Mouse (Mus musculus) limb, embryonic 14.5 days (tissue): ENCODE data around the gene Fam171a1. TPM values are rescaled to one million over a fixed set of nuclear protein-coding genes. Genes with fewer than 3 reads are reported as not detected.

Experiments used
- ATAC-seq: fragments of 200-750 bp; cut with Nextera tagmentation; 2 replicates; pipeline ENCODE4 v1.8.0; 2017; ENCODE audit warnings: low read depth, moderate number of reproducible peaks, moderate TSS enrichment; ENCODE audit not compliant: low FRiP score
- DNase-seq: peaks from one replicate; pipeline ENCODE4 v3.0.0-alpha.2; 2015; ENCODE audit warnings: low spot score
- H3K27ac ChIP-seq: fragments of 300-500 bp; sonication (generic); replicated peaks from 2 replicates; pipeline ENCODE4 v1.5.1; 2014; ENCODE audit warnings: low read depth, mild to moderate bottlenecking, low read length, moderate library complexity, mixed read lengths
- H3K27me3 ChIP-seq: fragments of 300-500 bp; sonication (generic); 2 replicates; pipeline ENCODE4 v1.6.1; 2014; ENCODE audit warnings: low read length, mixed read lengths; ENCODE audit not compliant: control insufficient read depth, insufficient read depth
- H3K36me3 ChIP-seq: fragments of 300-500 bp; sonication (generic); 2 replicates; pipeline ENCODE4 v1.6.1; 2014; ENCODE audit warnings: mild to moderate bottlenecking, low read length, moderate library complexity, mixed read lengths; ENCODE audit not compliant: control insufficient read depth, insufficient read depth
- H3K4me1 ChIP-seq: fragments of 300-500 bp; sonication (generic); 2 replicates; pipeline ENCODE4 v1.6.1; 2014; ENCODE audit warnings: antibody characterized with exemption, low read length, mixed read lengths; ENCODE audit not compliant: control insufficient read depth, insufficient read depth
- H3K4me2 ChIP-seq: fragments of 300-500 bp; sonication (generic); replicated peaks from 2 replicates; pipeline ENCODE4 v1.6.1; 2014; ENCODE audit warnings: low read depth, mild to moderate bottlenecking, low read length, moderate library complexity; ENCODE audit not compliant: severe bottlenecking
- H3K4me3 ChIP-seq: fragments of 300-500 bp; sonication (generic); replicated peaks from 2 replicates; pipeline ENCODE4 v1.5.1; 2014; ENCODE audit warnings: low read length
- H3K9ac ChIP-seq: fragments of 300-500 bp; sonication (generic); 2 replicates; pipeline ENCODE4 v1.6.1; 2014; ENCODE audit warnings: mild to moderate bottlenecking, low read depth, low read length, moderate library complexity; ENCODE audit not compliant: severe bottlenecking
- H3K9me3 ChIP-seq: fragments of 300-500 bp; sonication (generic); 2 replicates; pipeline ENCODE4 v1.6.1; 2016; ENCODE audit warnings: low read length; ENCODE audit not compliant: control insufficient read depth
- POLR2A ChIP-seq: fragments of 200-500 bp; IDR thresholded peaks from 2 replicates; pipeline ENCODE4 v1.8.0; 2012; ENCODE audit warnings: inconsistent platforms, mild to moderate bottlenecking, moderate library complexity, borderline replicate concordance; ENCODE audit not compliant: insufficient read depth, insufficient read length; ENCODE audit errors: extremely low read depth
- WGBS: fragments of 180-500 bp; shearing (Covaris S2); extraction: QIAGEN DNeasy Blood & Tissue Kit; methylation state at CpG from one replicate; pipeline ENCODE4 v1.1.7; 2014; 5-methylcytosine and 5-hydroxymethylcytosine counted together
- polyA plus RNA-seq, 2 experiments: library from polyadenylated mRNA; depleted of rRNA in 1 of 2; stranded (reverse) in 1 of 2; unstranded in 1 of 2; fragments of >200 nt; fragmentation: Nextera tagmentation in 1 of 2; extraction: Ambion mirVana in 1 of 2; gene quantifications; 2 replicates each; pipeline versions ENCODE4 v1.2.1 to v1.2.3; 2012 to 2014

The Fam171a1 gene
- polyA plus RNA-seq, 2 experiments, result 31.7 to 32.7 TPM

- WGBS, result 97% methylated on average over 5 of the region's 5 CpGs
- DNase-seq (no peak), ATAC-seq (no peak)
- no peaks in the 10 kb centered on the region for H3K9me3 ChIP-seq
- H3K27me3 ChIP-seq, result no peaks in the 10 kb centered on the region
- no peaks in the 10 kb centered on the region for H3K4me1 ChIP-seq
- TF ChIP-seq POLR2A, result no peak
- H3K4me2 ChIP-seq, result no peak overlapping the region
- H3K27ac ChIP-seq, result no peak overlapping the region
- H3K9ac ChIP-seq, result no peak overlapping the region
- no peak overlapping the region for H3K4me3 ChIP-seq
- peaks cover 6% of the 10 kb centered on the region; the same call in 1 of the 2 replicates for H3K36me3 ChIP-seq
Observed at GRCm38 (mm10) chr2:3144291-3144690, 30.3 kb downstream of the Fam171a1 start.

- Histone ChIP-seq H3K9me3 (no peaks in the 10 kb centered on the region), H3K27ac (no peak overlapping the region), H3K36me3 (peaks cover 6% of the 10 kb centered on the region; the same call in 1 of the 2 replicates), H3K4me2 (no peak overlapping the region), H3K4me3 (no peak overlapping the region), H3K4me1 (peaks cover 8% of the 10 kb centered on the region), H3K9ac (no peak overlapping the region), H3K27me3 (no peaks in the 10 kb centered on the region)
- 43% methylated on average over 6 of the region's 6 CpGs for WGBS
- DNase-seq (no peak), ATAC-seq (no peak)
- TF ChIP-seq POLR2A, result no peak
Observed at GRCm38 (mm10) chr2:3147550-3148157, 33.6 kb downstream of the Fam171a1 start.

- Histone ChIP-seq H3K4me2 (no peak overlapping the region), H3K9me3 (no peaks in the 10 kb centered on the region), H3K4me1 (peaks cover 8% of the 10 kb centered on the region), H3K36me3 (peaks cover 6% of the 10 kb centered on the region; the same call in 1 of the 2 replicates), H3K9ac (no peak overlapping the region), H3K4me3 (no peak overlapping the region), H3K27ac (no peak overlapping the region), H3K27me3 (no peaks in the 10 kb centered on the region)
- WGBS, result 91% methylated on average over 8 of the region's 8 CpGs
- ATAC-seq (no peak), DNase-seq (no peak)
- TF ChIP-seq POLR2A, result no peak
Observed at GRCm38 (mm10) chr2:3148731-3149130, 34.7 kb downstream of the Fam171a1 start.

- Histone ChIP-seq H3K9me3 (no peaks in the 10 kb centered on the region), H3K4me1 (peaks cover 8% of the 10 kb centered on the region), H3K27ac (no peak overlapping the region), H3K27me3 (no peaks in the 10 kb centered on the region), H3K36me3 (peaks cover 6% of the 10 kb centered on the region; the same call in 1 of the 2 replicates), H3K9ac (no peak overlapping the region), H3K4me2 (no peak overlapping the region), H3K4me3 (no peak overlapping the region)
- DNase-seq (no peak), ATAC-seq (no peak)
- TF ChIP-seq POLR2A, result no peak
- WGBS, result 48% methylated on average over 5 of the region's 5 CpGs
Observed at GRCm38 (mm10) chr2:3150324-3150723, 36.3 kb downstream of the Fam171a1 start.

GRCm38 (mm10) chr2:3151336-3151735 lies 37.3 kb downstream of the Fam171a1 start:
- Histone ChIP-seq H3K4me2 (no peak overlapping the region), H3K9ac (no peak overlapping the region), H3K27me3 (no peaks in the 10 kb centered on the region), H3K4me1 (peaks cover 8% of the 10 kb centered on the region), H3K36me3 (peaks cover 2% of the 10 kb centered on the region; the same call in 1 of the 2 replicates), H3K4me3 (no peak overlapping the region), H3K9me3 (no peaks in the 10 kb centered on the region), H3K27ac (no peak overlapping the region)
- ATAC-seq, result no peak
- 41% methylated on average over 3 of the region's 3 CpGs for WGBS
- no peak for DNase-seq
- no peak for TF ChIP-seq POLR2A

DNA sequence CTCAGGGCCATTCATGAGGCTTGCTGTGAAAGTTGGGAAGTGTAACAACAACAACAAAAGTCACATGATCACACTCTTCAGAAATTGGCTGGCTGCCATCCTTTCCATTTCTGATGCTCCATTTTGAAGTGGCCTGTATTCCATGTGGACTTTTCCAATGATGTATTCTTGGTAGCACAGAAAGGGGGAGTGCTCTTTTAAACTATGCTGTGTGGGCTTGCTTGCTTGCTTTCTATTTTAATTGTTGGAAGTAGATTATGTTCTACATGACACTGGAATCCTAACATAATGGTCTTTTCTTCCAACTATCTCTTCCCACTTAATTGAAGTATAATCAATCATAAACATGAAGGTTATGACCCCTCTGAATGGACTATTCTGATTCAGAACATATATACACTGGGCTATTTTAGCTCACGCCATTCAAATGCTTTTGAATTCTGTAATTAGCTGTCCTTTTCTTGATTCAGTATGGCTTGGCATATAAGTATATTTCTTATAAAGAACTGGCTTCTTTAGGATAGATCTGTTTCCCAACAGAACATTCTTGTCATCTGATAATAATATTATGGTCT lies 40.2 kb downstream of the Fam171a1 start:
- H3K9ac ChIP-seq, result no peak overlapping the region
- H3K9me3 ChIP-seq, result no peaks in the 10 kb centered on the region
- WGBS, result 87% methylated on average over 1 of the region's 1 CpGs
- H3K27me3 ChIP-seq, result no peaks in the 10 kb centered on the region
- ATAC-seq, result no peak
- no peak overlapping the region for H3K4me2 ChIP-seq
- H3K36me3 ChIP-seq, result no peaks in the 10 kb centered on the region
- DNase-seq, result no peak
- no peak overlapping the region for H3K4me3 ChIP-seq
- no peak overlapping the region for H3K27ac ChIP-seq
- peaks cover 28% of the 10 kb centered on the region for H3K4me1 ChIP-seq
- no peak for TF ChIP-seq POLR2A
